Mouse (Mus musculus): ENCODE data around the gene Miox. TPM values are rescaled to one million over a fixed set of nuclear protein-coding genes. Genes with fewer than 3 reads are reported as not detected.

Miox gene
- total RNA-seq, 2 experiments from 2014 or later, result not detected

Small RNAs within 50 kb of the gene (microRNA-seq; reads per million reads assigned to microRNA genes)
- gene Mir6959 (ENCODE audit: borderline number of aligned reads in 2 of 2), result 0.67 to 0.72 reads per million in 2 experiments

Other genes starting within 250 kb of the Miox start
- 10 to 100 TPM; 15.4 to 17.1 TPM for gene Selenoo, start 245.3 kb upstream of the Miox start, total RNA-seq (2021)
- 1 to 10 TPM; 8.6 to 8.8 TPM for gene Tubgcp6, start 211.3 kb upstream of the Miox start, total RNA-seq (2021)
- 1 to 10 TPM; 7.1 to 7.4 TPM for gene Hdac10, start 205.7 kb upstream of the Miox start, total RNA-seq (2021)
- gene Mapk12, start 193.7 kb upstream of the Miox start, total RNA-seq (2021), result 10 to 100 TPM; 21.5 to 23.7 TPM
- 1 to 10 TPM; 1.7 to 2.0 TPM for gene Mapk11, start 184.8 kb upstream of the Miox start, total RNA-seq (2021)
- 100 to 1,000 TPM in 1 of 2 experiments, 10 to 100 TPM in 1; 92.4 to 100 TPM for gene Plxnb2, start 153.6 kb upstream of the Miox start, total RNA-seq (2021)
- gene Dennd6b, start 137.9 kb upstream of the Miox start, total RNA-seq (2021), result 10 to 100 TPM in 1 of 2 experiments, 1 to 10 TPM in 1; 8.9 to 10.5 TPM
- gene Ppp6r2, start 122.8 kb upstream of the Miox start, total RNA-seq (2021), result 10 to 100 TPM; 70.5 to 72.5 TPM
- 10 to 100 TPM; 65.7 to 75.5 TPM for gene Sbf1, start 19.1 kb upstream of the Miox start, total RNA-seq (2021)
- not detected for gene Adm2, start 11.7 kb upstream of the Miox start, total RNA-seq (2021)
- gene Lmf2, start 21.3 kb downstream of the Miox start, total RNA-seq (2021), result 10 to 100 TPM; 29.0 to 33.2 TPM
- gene Ncaph2, start 21.3 kb downstream of the Miox start, total RNA-seq (2021), result 10 to 100 TPM; 50.4 to 58.6 TPM
- 10 to 100 TPM; 25.2 to 28.2 TPM for gene Sco2, start 39.4 kb downstream of the Miox start, total RNA-seq (2021)
- gene Tymp, start 42.6 kb downstream of the Miox start, total RNA-seq (2021), result under 1 TPM; 0.41 to 0.64 TPM
- under 1 TPM; 0.97 to 0.98 TPM for gene Odf3b, start 44.9 kb downstream of the Miox start, total RNA-seq (2021)
- gene Klhdc7b, start 50.5 kb downstream of the Miox start, total RNA-seq (2021), result not detected
- gene Syce3, start 76.1 kb downstream of the Miox start, total RNA-seq (2021), result not detected
- 100 to 1,000 TPM; 573 to 577 TPM for gene Cpt1b, start 91.5 kb downstream of the Miox start, total RNA-seq (2021)
- 1 to 10 TPM; 1.6 to 2.8 TPM for gene C730034F03Rik, start 95.2 kb downstream of the Miox start, total RNA-seq (2021)
- 10 to 100 TPM; 14.5 to 17.8 TPM for gene Gm44502, start 95.3 kb downstream of the Miox start, total RNA-seq (2021)
- gene Chkb, start 95.5 kb downstream of the Miox start, total RNA-seq (2021), result 10 to 100 TPM; 51.2 to 57.0 TPM
- under 1 TPM; 0.05 to 0.33 TPM for gene Mapk8ip2, start 119.5 kb downstream of the Miox start, total RNA-seq (2021)
- gene Arsa, start 143.0 kb downstream of the Miox start, total RNA-seq (2021), result 10 to 100 TPM; 12.2 to 14.1 TPM
- gene Shank3, start 165.2 kb downstream of the Miox start, total RNA-seq (2021), result 10 to 100 TPM; 47.0 to 56.3 TPM
- gene Acr, start 233.9 kb downstream of the Miox start, total RNA-seq (2021), result under 1 TPM; 0.25 to 0.68 TPM

Data from heart, postnatal 36 days (tissue).